ENCODE assay signal across 15 mouse cellular contexts in genomic region chr19:22841081-22842040, GRCm38 (mm10).
DNase-seq lines count a peak whose midpoint lies in the region; ATAC-seq lines count a peak whose summit lies in the region.
"Had no signal": no experiment of that assay in that cellular context is flagged by ENCODE, and none has a peak within 500 bp of the region (broad histone marks: within the 10 kb centered on the region; RNA-seq: fewer than 3 reads in every experiment).

No protein-coding gene starts in this region.

- no peak for DNase-seq in forebrain, embryonic 11.5 days (ENCODE audit: low spot score)
- no peak for DNase-seq in forebrain, embryonic 10.5 days (ENCODE audit: extremely low spot score, low spot score)
- DNase-seq in brain, embryonic 18.5 days (ENCODE audit: low read depth, low spot score), result peak; percentile 20
- no peak for DNase-seq in kidney, postnatal 10 days
- no peak for DNase-seq in adrenal gland, adult 8-10 months
- DNase-seq: adrenal gland, postnatal 14 days; gastrocnemius, adult 2 months; heart, adult 2 months; kidney, postnatal 4 days had no signal

- H3K9ac ChIP-seq in forebrain, embryonic 11.5 days (ENCODE audit: low read length), result no peak overlapping the region
- no peak overlapping the region for H3K9ac ChIP-seq in hindbrain, embryonic 12.5 days
- no peak overlapping the region for H3K9ac ChIP-seq in midbrain, embryonic 16.5 days (ENCODE audit: low read depth, low read length)
- H3K9ac ChIP-seq: limb, embryonic 12.5 days; liver, embryonic 15.5 days had no signal

- no peak overlapping the region for H3K4me3 ChIP-seq in forebrain, embryonic 11.5 days (ENCODE audit: low read depth, low read length)
- H3K4me3 ChIP-seq in forebrain, embryonic 10.5 days, result no peak overlapping the region
- no peak overlapping the region for H3K4me3 ChIP-seq in hindbrain, embryonic 12.5 days
- no peak overlapping the region for H3K4me3 ChIP-seq in midbrain, embryonic 16.5 days (ENCODE audit: low read depth, low read length)
- H3K4me3 ChIP-seq: gastrocnemius, adult 2 months; heart, adult 2 months; limb, embryonic 12.5 days; liver, embryonic 15.5 days had no signal

- H3K4me1 ChIP-seq in forebrain, embryonic 11.5 days (replicated peaks; ENCODE audit: control insufficient read depth, insufficient read depth, low read length), result no peaks in the 10 kb centered on the region
- H3K4me1 ChIP-seq in forebrain, embryonic 10.5 days, result peaks cover 16% of the 10 kb centered on the region
- H3K4me1 ChIP-seq in hindbrain, embryonic 12.5 days, result peaks cover 8% of the 10 kb centered on the region; the same call in 1 of the 2 replicates
- H3K4me1 ChIP-seq in midbrain, embryonic 16.5 days (ENCODE audit: control insufficient read depth, insufficient read depth, low read length), result no peaks in the 10 kb centered on the region
- H3K4me1 ChIP-seq: limb, embryonic 12.5 days; liver, embryonic 15.5 days had no signal

- H3K4me2 ChIP-seq in forebrain, embryonic 11.5 days (ENCODE audit: low read depth, low read length, severe bottlenecking), result no peak overlapping the region
- H3K4me2 ChIP-seq in hindbrain, embryonic 12.5 days (replicated peaks), result no peak overlapping the region
- H3K4me2 ChIP-seq in midbrain, embryonic 16.5 days (ENCODE audit: low read length), result no peak overlapping the region
- H3K4me2 ChIP-seq: limb, embryonic 12.5 days; liver, embryonic 15.5 days had no signal

- H3K36me3 ChIP-seq in forebrain, embryonic 11.5 days (ENCODE audit: control insufficient read depth, insufficient read depth, low read length), result no peaks in the 10 kb centered on the region
- H3K36me3 ChIP-seq in forebrain, embryonic 10.5 days (replicated peaks), result no peaks in the 10 kb centered on the region
- no peaks in the 10 kb centered on the region for H3K36me3 ChIP-seq in hindbrain, embryonic 12.5 days
- no peaks in the 10 kb centered on the region for H3K36me3 ChIP-seq in midbrain, embryonic 16.5 days (ENCODE audit: control insufficient read depth, insufficient read depth, low read length)
- H3K36me3 ChIP-seq: limb, embryonic 12.5 days; liver, embryonic 15.5 days had no signal

- H3K9me3 ChIP-seq in forebrain, embryonic 11.5 days (ENCODE audit: control insufficient read depth, low read length), result no peaks in the 10 kb centered on the region
- no peaks in the 10 kb centered on the region for H3K9me3 ChIP-seq in forebrain, embryonic 10.5 days
- no peaks in the 10 kb centered on the region for H3K9me3 ChIP-seq in hindbrain, embryonic 12.5 days (replicated peaks)
- no peaks in the 10 kb centered on the region for H3K9me3 ChIP-seq in midbrain, embryonic 16.5 days (replicated peaks; ENCODE audit: control insufficient read depth, low read length, poor library complexity, severe bottlenecking)
- H3K9me3 ChIP-seq: limb, embryonic 12.5 days; liver, embryonic 15.5 days had no signal

- peak; percentile 67 for ATAC-seq in forebrain, embryonic 11.5 days (replicated peaks; ENCODE audit: low FRiP score)
- peak; percentile 52; the same call in 1 of the 2 replicates for ATAC-seq in hindbrain, embryonic 12.5 days (ENCODE audit: low FRiP score)
- ATAC-seq in midbrain, embryonic 16.5 days, result peak; percentile 60
- ATAC-seq in frontal cortex, adult (ENCODE audit: low TSS enrichment), result no peak

- 0 out of 2 replicates have a peak, but pooled peaks cover 2% of the 10 kb centered on the region for H3K27me3 ChIP-seq in forebrain, embryonic 11.5 days (ENCODE audit: control insufficient read depth, insufficient read depth, low read length)
- peaks cover 45% of the 10 kb centered on the region for H3K27me3 ChIP-seq in forebrain, embryonic 10.5 days (ENCODE audit: poor library complexity, severe bottlenecking)
- H3K27me3 ChIP-seq in hindbrain, embryonic 12.5 days, result peaks cover 7% of the 10 kb centered on the region; the same call in 1 of the 2 replicates
- H3K27me3 ChIP-seq in midbrain, embryonic 16.5 days (ENCODE audit: control insufficient read depth, insufficient read depth, low read depth, low read length), result no peaks in the 10 kb centered on the region; the same call in 1 of the 2 replicates
- H3K27me3 ChIP-seq: limb, embryonic 12.5 days; liver, embryonic 15.5 days had no signal

- 16% methylated on average over 6 of the region's 6 CpGs for WGBS in forebrain, embryonic 11.5 days
- WGBS in forebrain, embryonic 10.5 days, result 29% methylated on average over 6 of the region's 6 CpGs
- WGBS in hindbrain, embryonic 12.5 days, result 29% methylated on average over 6 of the region's 6 CpGs
- 17% methylated on average over 6 of the region's 6 CpGs for WGBS in midbrain, embryonic 16.5 days

- no peak overlapping the region for H3K27ac ChIP-seq in forebrain, embryonic 11.5 days (ENCODE audit: low read depth, low read length)
- H3K27ac ChIP-seq in forebrain, embryonic 10.5 days, result no peak overlapping the region
- no peak overlapping the region for H3K27ac ChIP-seq in hindbrain, embryonic 12.5 days
- H3K27ac ChIP-seq in midbrain, embryonic 16.5 days (ENCODE audit: low read length), result no peak overlapping the region
- H3K27ac ChIP-seq: gastrocnemius, adult 2 months; heart, adult 2 months; limb, embryonic 12.5 days; liver, embryonic 15.5 days; macrophage had no signal
